Mouse (Mus musculus) midbrain, embryonic 16.5 days (tissue): ENCODE measurements around the gene Tbcd. TPM values are rescaled to one million over a fixed set of nuclear protein-coding genes. Genes with fewer than 3 reads are reported as not detected.

Source experiments
- ATAC-seq: fragments of 200-750 bp; cut with Nextera tagmentation; 2 replicates; pipeline ENCODE4 v1.8.0; 2017; ENCODE audit warnings: moderate TSS enrichment
- H3K27ac ChIP-seq: fragments of 300-500 bp; sonication (generic); 2 replicates; pipeline ENCODE4 v1.5.1; 2014; ENCODE audit warnings: mild to moderate bottlenecking, low read length, mixed read lengths
- H3K27me3 ChIP-seq: fragments of 300-500 bp; sonication (generic); 2 replicates; pipeline ENCODE4 v1.6.1; 2014; ENCODE audit warnings: low read depth, low read length, mixed read lengths; ENCODE audit not compliant: control insufficient read depth, insufficient read depth
- H3K36me3 ChIP-seq: fragments of 300-500 bp; sonication (generic); 2 replicates; pipeline ENCODE4 v1.6.1; 2014; ENCODE audit warnings: mild to moderate bottlenecking, low read length, moderate library complexity, mixed read lengths; ENCODE audit not compliant: control insufficient read depth, insufficient read depth
- H3K4me1 ChIP-seq: fragments of 300-500 bp; sonication (generic); 2 replicates; pipeline ENCODE4 v1.6.1; 2014; ENCODE audit warnings: mild to moderate bottlenecking, low read length, mixed read lengths; ENCODE audit not compliant: control insufficient read depth, insufficient read depth
- H3K4me2 ChIP-seq: fragments of 300-500 bp; sonication (generic); 2 replicates; pipeline ENCODE4 v1.6.1; 2014; ENCODE audit warnings: mild to moderate bottlenecking, low read length, mixed read lengths
- H3K4me3 ChIP-seq: fragments of 300-500 bp; sonication (generic); 2 replicates; pipeline ENCODE4 v1.5.1; 2014; ENCODE audit warnings: low read depth, mild to moderate bottlenecking, low read length, moderate library complexity, mixed read lengths
- H3K9ac ChIP-seq: fragments of 300-500 bp; sonication (generic); 2 replicates; pipeline ENCODE4 v1.6.1; 2014; ENCODE audit warnings: low read depth, low read length, mixed read lengths
- H3K9me3 ChIP-seq: fragments of 300-500 bp; sonication (generic); replicated peaks from 2 replicates; pipeline ENCODE4 v1.6.1; 2014; ENCODE audit warnings: mild to moderate bottlenecking, low read length, mixed read lengths; ENCODE audit not compliant: control insufficient read depth, poor library complexity, severe bottlenecking
- WGBS: fragments of 180-500 bp; shearing (Covaris S2); extraction: QIAGEN DNeasy Blood & Tissue Kit; methylation state at CpG from one replicate; pipeline ENCODE4 v1.1.7; 2014; 5-methylcytosine and 5-hydroxymethylcytosine counted together
- polyA plus RNA-seq: library from polyadenylated mRNA; unstranded; fragments of >200 nt; fragmentation: Nextera tagmentation; extraction: Ambion mirVana; gene quantifications from 2 replicates; pipeline ENCODE4 v1.2.1, GENCODE M21; 2015

Gene Tbcd
- polyA plus RNA-seq, 1 experiment from 2014 or later = 62.5 TPM

- Histone ChIP-seq H3K9ac (no peak overlapping the region), H3K27me3 (no peaks in the 10 kb centered on the region), H3K4me3 (no peak overlapping the region), H3K36me3 (no peaks in the 10 kb centered on the region), H3K4me1 (no peaks in the 10 kb centered on the region), H3K9me3 (no peaks in the 10 kb centered on the region), H3K4me2 (no peak overlapping the region), H3K27ac (no peak overlapping the region)
- WGBS = 77% methylated on average over 10 of the region's 10 CpGs
- no peak for ATAC-seq
Observed at GRCm38 (mm10) chr11:121649900-121650299, 198.2 kb downstream of the Tbcd start.

- Histone ChIP-seq H3K9ac (no peak overlapping the region), H3K9me3 (no peaks in the 10 kb centered on the region), H3K36me3 (no peaks in the 10 kb centered on the region), H3K27ac (no peak overlapping the region), H3K27me3 (no peaks in the 10 kb centered on the region), H3K4me2 (no peak overlapping the region), H3K4me3 (no peak overlapping the region), H3K4me1 (no peaks in the 10 kb centered on the region)
- no peak for ATAC-seq
- WGBS = 95% methylated on average over 11 of the region's 11 CpGs
Observed at GRCm38 (mm10) chr11:121650668-121651067, 198.9 kb downstream of the Tbcd start.

- H3K4me1 ChIP-seq = no peaks in the 10 kb centered on the region
- 92% methylated on average over 9 of the region's 9 CpGs for WGBS
- no peaks in the 10 kb centered on the region for H3K36me3 ChIP-seq
- H3K4me3 ChIP-seq = no peak overlapping the region
- no peak overlapping the region for H3K27ac ChIP-seq
- H3K27me3 ChIP-seq = no peaks in the 10 kb centered on the region
- no peak overlapping the region for H3K9ac ChIP-seq
- H3K9me3 ChIP-seq = no peaks in the 10 kb centered on the region
- ATAC-seq = no peak
- H3K4me2 ChIP-seq = no peak overlapping the region
Observed at GRCm38 (mm10) chr11:121651556-121651955, 199.8 kb downstream of the Tbcd start.

- H3K27ac ChIP-seq = no peak overlapping the region
- no peak overlapping the region for H3K9ac ChIP-seq
- 95% methylated on average over 5 of the region's 5 CpGs for WGBS
- no peak for ATAC-seq
- no peaks in the 10 kb centered on the region for H3K4me1 ChIP-seq
- H3K27me3 ChIP-seq = no peaks in the 10 kb centered on the region
- no peaks in the 10 kb centered on the region for H3K9me3 ChIP-seq
- H3K4me3 ChIP-seq = no peak overlapping the region
- H3K36me3 ChIP-seq = no peaks in the 10 kb centered on the region
- no peak overlapping the region for H3K4me2 ChIP-seq
Observed at GRCm38 (mm10) chr11:121651983-121652382, 200.2 kb downstream of the Tbcd start.

- H3K27ac ChIP-seq = no peak overlapping the region
- 54% methylated on average over 10 of the region's 10 CpGs for WGBS
- no peaks in the 10 kb centered on the region for H3K9me3 ChIP-seq
- H3K9ac ChIP-seq = no peak overlapping the region
- H3K4me3 ChIP-seq = no peak overlapping the region
- no peak overlapping the region for H3K4me2 ChIP-seq
- H3K36me3 ChIP-seq = no peaks in the 10 kb centered on the region
- H3K4me1 ChIP-seq = no peaks in the 10 kb centered on the region
- no peaks in the 10 kb centered on the region for H3K27me3 ChIP-seq
- ATAC-seq = no peak
Observed at GRCm38 (mm10) chr11:121652547-121653305, 201.0 kb downstream of the Tbcd start.

- Histone ChIP-seq H3K4me3 (no peak overlapping the region), H3K4me2 (no peak overlapping the region), H3K4me1 (no peaks in the 10 kb centered on the region), H3K9me3 (no peaks in the 10 kb centered on the region), H3K27me3 (no peaks in the 10 kb centered on the region), H3K27ac (no peak overlapping the region), H3K9ac (no peak overlapping the region), H3K36me3 (no peaks in the 10 kb centered on the region)
- 71% methylated on average over 4 of the region's 4 CpGs for WGBS
- no peak for ATAC-seq
Observed at GRCm38 (mm10) chr11:121653631-121654030, 201.9 kb downstream of the Tbcd start.

- no peak overlapping the region for H3K4me3 ChIP-seq
- no peak for ATAC-seq
- H3K36me3 ChIP-seq = no peaks in the 10 kb centered on the region
- no peak overlapping the region for H3K27ac ChIP-seq
- H3K9me3 ChIP-seq = no peaks in the 10 kb centered on the region
- H3K4me1 ChIP-seq = no peaks in the 10 kb centered on the region
- no peak overlapping the region for H3K4me2 ChIP-seq
- no peak overlapping the region for H3K9ac ChIP-seq
- 85% methylated on average over 9 of the region's 9 CpGs for WGBS
- H3K27me3 ChIP-seq = no peaks in the 10 kb centered on the region
Observed at GRCm38 (mm10) chr11:121654406-121654945, 202.7 kb downstream of the Tbcd start.

GRCm38 (mm10) chr11:121655166-121655806 lies 203.5 kb downstream of the Tbcd start:
- 87% methylated on average over 6 of the region's 6 CpGs for WGBS
- Histone ChIP-seq H3K9me3 (no peaks in the 10 kb centered on the region), H3K36me3 (no peaks in the 10 kb centered on the region), H3K4me3 (no peak overlapping the region), H3K4me2 (no peak overlapping the region), H3K4me1 (no peaks in the 10 kb centered on the region), H3K9ac (no peak overlapping the region), H3K27ac (no peak overlapping the region), H3K27me3 (no peaks in the 10 kb centered on the region)
- no peak for ATAC-seq

- H3K9me3 ChIP-seq = no peaks in the 10 kb centered on the region
- H3K4me1 ChIP-seq = no peaks in the 10 kb centered on the region
- no peak for ATAC-seq
- H3K9ac ChIP-seq = no peak overlapping the region
- WGBS = 82% methylated on average over 6 of the region's 6 CpGs
- no peaks in the 10 kb centered on the region for H3K36me3 ChIP-seq
- no peak overlapping the region for H3K4me2 ChIP-seq
- H3K4me3 ChIP-seq = no peak overlapping the region
- no peaks in the 10 kb centered on the region for H3K27me3 ChIP-seq
- no peak overlapping the region for H3K27ac ChIP-seq
Observed at GRCm38 (mm10) chr11:121655807-121656511, 204.2 kb downstream of the Tbcd start.
